Mouse (Mus musculus) ES-Bruce4 (cell line): ENCODE measurements around the gene Cela3b.

Source experiments
- CTCF ChIP-seq: IDR thresholded peaks from one replicate; pipeline ENCODE4 v1.8.1; 2011; ENCODE audit warnings: low read depth, low read length
- EP300 ChIP-seq: IDR thresholded peaks from 2 replicates; pipeline ENCODE4 v1.6.1; 2011; ENCODE audit warnings: low read depth, low read length; ENCODE audit not compliant: insufficient read depth
- POLR2A ChIP-seq: IDR thresholded peaks from one replicate; pipeline ENCODE4 v1.8.1; 2011; ENCODE audit warnings: low read length; ENCODE audit not compliant: insufficient read depth

DNA sequence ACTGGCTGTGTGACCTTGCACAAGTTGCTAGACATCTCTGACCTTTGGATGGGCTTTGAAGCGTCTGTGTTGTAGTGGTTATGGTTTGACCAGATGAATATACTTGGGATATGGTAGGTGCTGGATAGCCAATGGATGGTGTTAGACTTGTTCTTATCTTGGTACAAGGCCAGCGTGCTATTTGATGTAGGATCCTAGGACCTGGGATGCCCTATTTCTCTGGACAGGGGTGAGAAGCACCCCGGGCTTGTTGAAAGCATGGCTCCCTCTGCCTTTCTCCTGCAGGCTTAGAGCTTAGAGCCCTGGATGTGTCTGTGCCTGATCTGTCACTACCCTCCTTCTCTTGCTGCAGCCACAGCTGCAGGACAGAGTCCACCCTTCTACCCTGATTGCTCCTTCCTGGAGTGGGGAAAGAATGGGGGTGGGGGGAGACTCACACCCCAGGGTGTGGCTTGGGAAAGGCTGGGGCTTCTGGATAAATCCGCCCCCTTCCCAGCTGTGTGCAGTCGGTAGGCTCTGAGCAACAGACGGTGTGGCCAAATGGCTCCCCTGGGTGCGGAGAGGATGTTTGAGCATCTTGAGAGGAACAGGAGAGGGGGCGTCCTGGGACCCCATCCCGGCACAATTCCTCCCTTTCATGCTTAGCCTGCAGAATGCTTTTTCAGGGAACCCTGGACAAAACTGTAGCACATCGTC lies 45.9 kb upstream of the Cela3b start:
- TF ChIP-seq CTCF, result no peak
- TF ChIP-seq EP300, result peak; percentile 81
- TF ChIP-seq POLR2A, result no peak
